Mouse (Mus musculus): ENCODE data around the gene Ppp1r3f.

Ppp1r3f gene

DNA sequence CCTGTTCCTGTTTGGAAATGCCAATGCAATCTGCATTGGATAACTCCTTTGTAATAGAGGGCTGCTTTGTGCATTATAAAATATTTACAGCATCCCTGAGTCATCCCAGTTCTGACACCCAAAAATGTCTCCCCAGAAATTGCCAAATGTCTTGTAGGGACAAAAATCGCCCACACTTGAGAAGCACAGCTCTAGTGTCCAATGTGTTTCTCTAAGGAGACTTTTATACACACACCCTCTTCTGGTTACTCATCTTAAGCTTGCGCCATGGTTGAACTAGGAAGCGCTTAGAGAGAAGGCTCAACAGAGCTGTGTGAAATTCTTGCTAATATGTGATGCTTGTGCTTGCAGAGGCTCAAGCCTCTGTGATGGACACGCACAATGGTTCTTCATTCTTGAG lies 20.6 kb downstream of the Ppp1r3f start:
- no peak for DNase-seq (ENCODE audit: low read depth, low spot score)

DNA sequence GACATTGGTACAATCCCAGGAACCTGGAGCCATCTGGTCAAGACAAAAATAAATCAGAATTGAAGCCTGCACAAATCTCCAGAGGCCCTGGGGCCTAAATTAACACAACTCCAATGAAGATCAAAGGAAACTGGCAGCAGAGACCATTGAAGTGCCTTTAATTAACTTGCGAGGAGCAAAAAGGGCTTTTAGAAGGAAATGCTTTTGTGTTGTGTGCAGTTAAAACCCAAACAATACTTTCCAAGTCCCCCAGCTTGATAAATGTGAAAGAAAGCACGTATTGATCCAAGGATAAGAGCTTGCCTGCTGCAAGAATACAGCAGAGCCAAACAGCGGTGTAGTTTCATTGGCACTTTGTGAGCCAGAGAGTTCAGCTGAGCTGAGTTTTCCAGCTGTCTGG lies 49.1 kb downstream of the Ppp1r3f start:
- DNase-seq (ENCODE audit: low read depth, low spot score) = no peak
